Mouse (Mus musculus) left cerebral cortex, postnatal 25 days (tissue): ENCODE data around the gene Zfp846. TPM values are rescaled to one million over a fixed set of nuclear protein-coding genes. Genes with fewer than 3 reads are reported as not detected.

Source experiments
- total RNA-seq, 2 experiments: library from RNA; stranded (reverse); gene quantifications; 2 replicates each; pipeline ENCODE4 v1.2.3; 2021

Gene Zfp846
- total RNA-seq, 2 experiments from 2014 or later = 17.3 to 23.3 TPM

Other genes starting within 250 kb of the Zfp846 start
- gene Olfr18, start 245.2 kb upstream of the Zfp846 start, total RNA-seq = not detected
- 10 to 100 TPM in 1 of 2 experiments, 1 to 10 TPM in 1; 8.7 to 11.3 TPM for gene Zfp560, start 196.1 kb upstream of the Zfp846 start, total RNA-seq
- 10 to 100 TPM; 23.6 to 25.7 TPM for gene Zfp26, start 121.1 kb upstream of the Zfp846 start, total RNA-seq
- 10 to 100 TPM; 26.8 to 27.6 TPM for gene Zfp426, start 88.5 kb upstream of the Zfp846 start, total RNA-seq
- gene Zfp266, start 59.9 kb upstream of the Zfp846 start, total RNA-seq = 10 to 100 TPM; 43.6 to 47.8 TPM
- 100 to 1,000 TPM; 320 to 340 TPM for gene Ubl5, start 61.6 kb downstream of the Zfp846 start, total RNA-seq
- gene Fbxl12, start 63.5 kb downstream of the Zfp846 start, total RNA-seq = 10 to 100 TPM; 18.4 to 19.0 TPM
- 10 to 100 TPM; 42.8 to 47.4 TPM for gene Pin1, start 70.8 kb downstream of the Zfp846 start, total RNA-seq
- gene Olfm2, start 165.1 kb downstream of the Zfp846 start, total RNA-seq = 100 to 1,000 TPM; 171 to 195 TPM
- 1 to 10 TPM; 1.5 to 1.8 TPM for gene Col5a3, start 233.8 kb downstream of the Zfp846 start, total RNA-seq
- not detected for gene Rdh8, start 237.2 kb downstream of the Zfp846 start, total RNA-seq